Mouse (Mus musculus): Measurements from ENCODE around the gene Pced1a. TPM values are rescaled to one million over a fixed set of nuclear protein-coding genes. Genes with fewer than 3 reads are reported as not detected.

Pced1a gene
- polyA plus RNA-seq, 1 experiment from 2014 or later: 11.1 TPM

DNA sequence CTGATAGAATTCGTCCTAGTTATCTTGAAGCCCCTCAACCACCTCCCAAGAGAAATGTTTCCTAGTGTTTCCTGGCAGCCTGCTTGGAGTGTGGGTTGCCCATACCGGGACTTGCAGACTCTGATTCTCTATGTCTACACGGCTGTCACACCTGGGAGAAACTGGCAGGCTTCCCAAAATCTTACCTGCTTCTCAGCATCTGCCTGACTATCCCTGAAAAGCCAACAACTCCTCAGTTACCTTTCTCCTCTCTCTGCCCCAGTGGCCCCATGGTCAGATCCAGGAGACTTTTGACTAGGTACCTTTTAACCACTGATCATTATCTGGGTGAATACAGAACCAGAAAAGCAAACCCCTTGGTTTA lies 27.2 kb upstream of the Pced1a start:
- Histone ChIP-seq H3K27me3 (replicated peaks) (no peaks in the 10 kb centered on the region), H3K36me3 (no peaks in the 10 kb centered on the region), H3K4me2 (peak overlapping the region; percentile 93; the same call in 1 of the 2 replicates), H3K27ac (no peak overlapping the region), H3K9ac (no peak overlapping the region), H3K4me1 (peaks cover 11% of the 10 kb centered on the region; the same call in 1 of the 2 replicates), H3K9me3 (no peaks in the 10 kb centered on the region), H3K4me3 (replicated peaks) (no peak overlapping the region)
- 60% methylated on average over 3 of the region's 3 CpGs for WGBS
- ATAC-seq (ENCODE audit: insufficient read depth, low FRiP score, low read depth): no peak

DNA sequence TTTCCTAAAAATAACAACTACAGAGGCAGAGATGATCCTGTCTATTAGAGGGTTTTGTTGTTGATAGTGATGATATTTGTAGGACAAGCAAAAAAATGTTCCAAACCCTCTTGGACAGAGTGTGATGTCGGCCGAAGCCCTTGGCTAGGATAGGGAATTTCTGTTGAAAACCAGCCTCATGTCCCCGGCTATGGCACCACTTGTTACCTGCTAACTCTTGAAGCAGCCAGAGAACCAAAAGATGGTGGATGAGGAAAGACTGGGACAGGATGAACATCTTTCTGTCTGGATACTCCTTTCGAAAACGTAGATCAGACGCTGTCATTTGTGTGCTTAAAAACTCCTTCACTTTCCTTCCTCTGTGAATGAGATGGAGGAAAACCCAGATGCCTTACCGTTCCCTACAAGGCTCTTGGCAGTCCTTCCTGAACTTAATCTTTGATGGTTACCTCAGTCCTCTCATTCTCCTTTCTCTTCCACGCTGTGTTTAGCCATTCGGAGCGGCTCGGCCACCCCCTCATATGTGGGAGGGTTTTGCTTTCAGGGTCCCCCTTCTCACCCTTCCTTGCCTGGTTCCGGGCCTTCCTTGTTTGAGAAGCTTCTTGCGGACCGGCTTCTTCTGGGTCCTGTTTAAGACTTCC lies 26.7 kb upstream of the Pced1a start:
- H3K27me3 ChIP-seq (replicated peaks): no peaks in the 10 kb centered on the region
- no peak overlapping the region for H3K27ac ChIP-seq
- peak overlapping the region; percentile 93 for H3K4me2 ChIP-seq
- WGBS: 62% methylated on average over 14 of the region's 14 CpGs
- peaks cover 11% of the 10 kb centered on the region; the same call in 1 of the 2 replicates for H3K4me1 ChIP-seq
- H3K4me3 ChIP-seq (replicated peaks): peak overlapping the region; percentile 88
- no peaks in the 10 kb centered on the region for H3K36me3 ChIP-seq
- no peak for ATAC-seq (ENCODE audit: insufficient read depth, low FRiP score, low read depth)
- peak overlapping the region; percentile 70 for H3K9ac ChIP-seq
- no peaks in the 10 kb centered on the region for H3K9me3 ChIP-seq

DNA sequence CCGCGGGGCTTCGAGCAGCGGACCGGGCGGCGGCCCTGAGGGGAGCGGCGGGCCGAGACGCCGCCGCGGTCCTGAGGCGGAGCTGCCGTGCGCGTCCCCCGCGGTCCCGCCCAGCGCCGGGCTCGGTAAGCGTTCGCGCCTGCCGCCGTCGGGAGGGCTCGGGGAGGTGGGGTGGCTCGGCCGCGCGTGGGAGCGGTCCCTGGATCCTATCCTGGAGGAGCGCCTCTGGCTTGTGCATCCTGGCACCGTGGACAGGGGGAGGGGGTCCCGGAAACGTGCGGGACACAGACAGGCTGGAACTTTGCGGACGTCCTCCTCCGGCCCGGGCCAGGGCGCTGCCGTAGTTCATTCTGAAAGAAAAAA lies 25.9 kb upstream of the Pced1a start:
- peak overlapping the region; percentile 93 for H3K4me2 ChIP-seq
- H3K9me3 ChIP-seq: no peaks in the 10 kb centered on the region
- peak overlapping the region; percentile 88 for H3K4me3 ChIP-seq (replicated peaks)
- peaks cover 11% of the 10 kb centered on the region; the same call in 1 of the 2 replicates for H3K4me1 ChIP-seq
- H3K27ac ChIP-seq: peak overlapping the region; percentile 89
- under 1% methylated on average over 43 of the region's 47 CpGs for WGBS
- no peaks in the 10 kb centered on the region for H3K27me3 ChIP-seq (replicated peaks)
- peak overlapping the region; percentile 70 for H3K9ac ChIP-seq
- ATAC-seq (ENCODE audit: insufficient read depth, low FRiP score, low read depth): peak; percentile 88
- no peaks in the 10 kb centered on the region; the same call in 1 of the 2 replicates for H3K36me3 ChIP-seq

DNA sequence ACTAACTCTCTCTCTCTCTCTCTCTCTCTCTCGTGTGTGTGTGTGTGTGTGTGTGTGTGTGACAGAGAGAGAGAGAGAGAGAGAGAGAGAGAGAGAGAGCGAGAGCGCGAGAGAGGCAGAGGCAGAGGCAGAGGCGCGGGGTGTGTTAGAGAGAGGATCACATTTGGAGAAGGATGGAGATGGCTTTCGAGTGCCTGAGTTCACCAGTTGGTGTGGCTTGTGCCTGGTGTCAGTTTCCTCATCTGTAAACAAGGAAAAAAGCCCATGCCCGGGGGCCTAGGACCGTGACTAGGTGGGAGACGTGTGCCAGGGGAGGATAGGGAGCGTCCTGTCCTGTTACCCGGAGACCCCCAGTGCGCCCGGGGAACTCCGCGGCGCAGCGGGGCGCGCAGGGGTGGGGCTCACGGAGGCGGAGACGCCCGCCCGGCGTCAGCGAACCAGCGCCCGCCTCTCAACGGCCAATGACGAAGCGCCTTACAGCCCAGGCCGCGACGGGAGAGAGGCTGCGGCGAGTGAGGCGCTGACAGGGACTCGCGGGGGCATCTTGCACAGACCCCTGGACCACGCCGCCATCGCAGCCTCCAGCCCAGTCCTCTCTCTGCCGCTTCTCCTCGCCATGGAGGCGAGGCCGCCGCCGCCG lies 25.4 kb upstream of the Pced1a start, which contains the start of gene Ptpra:
Ptpra (plus strand) TSS at position 485 of the 640 bp plus-strand sequence.
- ATAC-seq (ENCODE audit: insufficient read depth, low FRiP score, low read depth): peak; percentile 96
- under 1% methylated on average over 43 of the region's 50 CpGs for WGBS
- H3K27me3 ChIP-seq (replicated peaks): no peaks in the 10 kb centered on the region

DNA sequence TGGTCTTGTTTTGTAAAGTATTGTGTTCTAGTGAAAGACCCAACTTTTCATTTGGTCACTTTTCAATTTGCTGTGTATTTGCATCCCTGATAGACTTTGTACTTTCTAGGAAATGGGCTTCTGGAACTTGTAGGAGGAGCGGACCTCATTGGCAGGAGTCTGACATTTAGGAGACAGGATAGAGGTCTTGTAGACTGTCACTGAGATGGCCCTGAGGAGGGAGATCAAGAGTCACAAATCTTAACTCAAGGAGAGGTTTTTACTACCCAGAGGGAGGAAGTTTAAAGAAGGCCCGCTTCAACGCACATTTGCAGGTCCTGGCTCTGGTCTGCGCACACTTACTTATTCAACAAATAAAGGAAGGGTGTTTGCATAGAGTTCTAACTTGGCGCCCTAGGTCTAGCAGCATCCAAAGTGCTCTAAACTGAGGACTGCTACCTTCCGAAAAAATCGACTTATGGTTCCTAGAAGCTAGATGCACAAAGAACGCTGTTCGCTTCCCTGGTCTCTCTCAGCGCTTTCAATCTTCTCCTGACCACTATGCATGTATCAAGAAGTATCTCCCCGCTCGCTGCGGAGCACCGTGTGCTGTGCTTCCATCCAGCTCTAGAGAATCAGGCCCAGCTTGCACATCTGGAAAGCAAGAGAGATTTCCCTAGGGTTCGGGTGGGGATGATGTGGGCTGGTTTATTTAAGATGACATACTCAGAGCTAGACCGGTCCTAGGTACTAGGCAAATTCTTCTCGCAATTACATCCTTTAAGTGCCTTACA lies 24.7 kb upstream of the Pced1a start:
- H3K27ac ChIP-seq: no peak overlapping the region

More for the DNA sequence above, 25.4 kb upstream of the Pced1a start, which contains the start of gene Ptpra:
- Histone ChIP-seq H3K4me2 (peak within 1 kb of the TSS; percentile 93), H3K9me3 (no peaks in the 10 kb centered on the region), H3K4me3 (replicated peaks) (peak within 1 kb of the TSS; percentile 88), H3K27ac (peak within 1 kb of the TSS; percentile 89), H3K9ac (peak within 1 kb of the TSS; percentile 70), H3K4me1 (peaks cover 11% of the 10 kb centered on the region; the same call in 1 of the 2 replicates), H3K36me3 (no peaks in the 10 kb centered on the region; the same call in 1 of the 2 replicates)

DNA sequence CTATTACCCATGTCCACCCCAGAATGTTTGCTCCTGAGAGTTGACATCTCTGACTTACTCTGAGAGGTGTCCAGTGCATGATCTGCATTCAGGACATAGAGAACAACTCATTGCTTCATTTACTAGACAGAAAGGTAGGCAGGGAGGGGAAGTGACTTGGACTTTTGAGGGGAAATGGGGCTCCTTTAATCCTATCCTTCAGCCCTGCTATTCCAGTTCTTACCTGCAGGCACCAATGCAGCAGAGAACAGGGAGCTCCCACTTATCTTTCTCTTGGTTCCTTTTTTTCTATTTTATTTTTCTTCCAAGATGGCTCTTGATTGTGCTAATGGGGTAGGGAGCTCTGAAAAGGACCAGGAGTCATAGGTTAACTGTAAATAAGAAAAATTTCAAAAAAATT lies 23.9 kb upstream of the Pced1a start:
- no peak for ATAC-seq (ENCODE audit: insufficient read depth, low FRiP score, low read depth)
- Histone ChIP-seq H3K4me3 (replicated peaks) (no peak overlapping the region), H3K4me2 (no peak overlapping the region), H3K27ac (no peak overlapping the region), H3K27me3 (replicated peaks) (no peaks in the 10 kb centered on the region), H3K4me1 (peaks cover 11% of the 10 kb centered on the region; the same call in 1 of the 2 replicates), H3K9ac (no peak overlapping the region), H3K36me3 (peaks cover 9% of the 10 kb centered on the region; the same call in 1 of the 2 replicates), H3K9me3 (no peaks in the 10 kb centered on the region)

More for the DNA sequence above, 24.7 kb upstream of the Pced1a start:
- Histone ChIP-seq H3K4me2 (peak overlapping the region; percentile 93), H3K9me3 (no peaks in the 10 kb centered on the region), H3K9ac (no peak overlapping the region), H3K4me3 (replicated peaks) (peak overlapping the region; percentile 88), H3K27me3 (replicated peaks) (no peaks in the 10 kb centered on the region), H3K4me1 (peaks cover 11% of the 10 kb centered on the region; the same call in 1 of the 2 replicates), H3K36me3 (peaks cover 3% of the 10 kb centered on the region; the same call in 1 of the 2 replicates)
- 9% methylated on average over 17 of the region's 17 CpGs for WGBS
- no peak for ATAC-seq (ENCODE audit: insufficient read depth, low FRiP score, low read depth)

DNA sequence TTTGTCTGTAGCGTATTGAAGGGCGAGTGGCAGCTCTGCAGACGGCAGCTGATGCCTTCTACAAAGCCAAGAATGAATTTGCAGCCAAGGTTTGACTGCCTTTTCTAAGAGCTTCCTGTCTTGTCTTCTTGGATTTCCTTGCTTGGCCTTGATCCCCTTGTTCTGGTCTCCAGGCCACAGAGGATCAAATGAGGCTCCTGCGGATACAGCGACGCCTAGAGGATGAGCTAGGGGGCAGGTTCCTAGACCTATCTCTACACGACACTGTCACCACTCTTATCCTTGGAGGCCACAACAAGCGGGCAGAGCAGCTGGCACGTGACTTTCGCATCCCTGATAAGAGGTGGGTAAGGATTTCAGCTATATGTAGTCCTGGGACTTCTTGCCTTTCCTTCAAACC lies 17.7 kb upstream of the Pced1a start:
- Histone ChIP-seq H3K36me3 (peaks cover 55% of the 10 kb centered on the region), H3K4me1 (no peaks in the 10 kb centered on the region), H3K27ac (no peak overlapping the region), H3K27me3 (replicated peaks) (no peaks in the 10 kb centered on the region), H3K9ac (no peak overlapping the region), H3K9me3 (no peaks in the 10 kb centered on the region), H3K4me3 (replicated peaks) (no peak overlapping the region), H3K4me2 (no peak overlapping the region)
- ATAC-seq (ENCODE audit: insufficient read depth, low FRiP score, low read depth): no peak
- WGBS: 87% methylated on average over 10 of the region's 10 CpGs

DNA sequence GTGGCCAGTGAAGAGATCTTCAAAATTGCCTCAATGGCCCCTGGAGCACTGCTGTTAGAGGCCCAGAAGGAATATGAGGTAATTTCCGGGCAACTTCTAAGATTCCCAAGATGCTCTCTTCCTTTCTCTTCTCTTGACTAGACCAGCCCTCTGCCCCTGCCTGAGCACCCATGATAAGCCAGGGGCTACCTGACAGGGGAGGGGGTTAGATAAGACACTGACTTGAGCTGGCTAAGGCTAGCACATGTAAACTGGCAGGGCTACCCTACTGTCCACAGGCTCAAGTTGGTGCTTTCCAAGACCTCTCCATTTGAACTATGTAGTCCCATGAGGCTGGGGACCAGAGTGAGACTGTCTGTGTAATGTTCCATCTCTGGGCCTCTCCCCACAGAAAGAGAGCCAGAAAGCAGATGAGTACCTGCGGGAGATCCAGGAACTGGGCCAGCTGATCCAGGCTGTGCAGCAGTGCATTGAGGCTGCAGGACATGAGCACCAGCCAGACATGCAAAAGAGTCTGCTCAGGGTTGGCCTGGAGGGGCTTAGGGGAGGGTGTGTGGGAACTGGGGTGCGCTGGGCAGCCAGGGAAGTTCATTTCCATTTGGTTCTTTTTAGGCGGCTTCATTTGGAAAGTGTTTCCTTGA lies 15.5 kb upstream of the Pced1a start:
- Histone ChIP-seq H3K4me2 (no peak overlapping the region), H3K4me3 (replicated peaks) (no peak overlapping the region), H3K36me3 (peaks cover 55% of the 10 kb centered on the region), H3K9me3 (no peaks in the 10 kb centered on the region), H3K27me3 (replicated peaks) (no peaks in the 10 kb centered on the region), H3K9ac (no peak overlapping the region), H3K4me1 (no peaks in the 10 kb centered on the region), H3K27ac (no peak overlapping the region)
- no peak for ATAC-seq (ENCODE audit: insufficient read depth, low FRiP score, low read depth)
- WGBS: 91% methylated on average over 4 of the region's 4 CpGs

DNA sequence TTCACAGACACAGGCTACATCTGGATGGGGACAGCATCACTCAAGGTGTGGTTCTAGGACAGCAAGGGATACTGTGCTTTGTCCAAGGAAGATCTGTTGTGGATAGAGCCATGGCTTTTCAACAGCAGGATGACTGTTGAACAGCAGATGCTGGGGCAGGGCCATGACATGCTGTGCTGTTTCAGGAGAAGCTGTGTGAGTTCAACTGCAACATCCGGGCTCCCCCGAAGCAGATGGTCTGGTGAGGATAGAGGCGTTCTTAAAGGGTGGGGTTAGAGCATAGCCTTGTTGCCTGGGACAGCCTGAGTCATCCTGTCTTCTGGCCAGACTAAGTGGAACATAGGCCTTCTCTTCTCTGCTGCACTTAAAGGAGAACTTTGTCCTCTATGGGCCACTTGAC lies 14.4 kb upstream of the Pced1a start:
- no peaks in the 10 kb centered on the region for H3K9me3 ChIP-seq
- H3K4me2 ChIP-seq: no peak overlapping the region
- peaks cover 49% of the 10 kb centered on the region for H3K36me3 ChIP-seq
- no peaks in the 10 kb centered on the region for H3K4me1 ChIP-seq
- 91% methylated on average over 3 of the region's 3 CpGs for WGBS
- H3K27ac ChIP-seq: no peak overlapping the region
- no peak for ATAC-seq (ENCODE audit: insufficient read depth, low FRiP score, low read depth)
- H3K4me3 ChIP-seq (replicated peaks): no peak overlapping the region
- H3K27me3 ChIP-seq (replicated peaks): no peaks in the 10 kb centered on the region
- no peak overlapping the region for H3K9ac ChIP-seq

DNA sequence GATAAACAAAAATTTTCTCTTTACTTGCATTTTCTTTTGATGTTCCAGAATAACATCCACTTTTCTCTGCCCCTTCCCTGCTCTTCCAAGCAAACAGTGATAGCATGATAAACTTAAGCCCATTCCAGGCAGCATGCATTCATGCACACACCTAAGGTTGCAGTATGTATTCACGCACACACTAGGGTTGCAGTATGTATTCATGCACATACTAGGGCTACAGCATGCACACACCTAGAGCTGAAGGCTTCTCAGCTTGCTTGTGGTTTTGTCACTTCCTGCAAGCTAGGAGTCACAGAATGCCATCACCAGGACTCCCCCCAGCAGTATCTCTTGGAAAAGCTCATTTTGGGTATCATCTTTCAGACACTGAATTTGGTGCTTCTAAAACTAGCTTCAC lies 12.3 kb upstream of the Pced1a start:
- ATAC-seq (ENCODE audit: insufficient read depth, low FRiP score, low read depth): no peak
- Histone ChIP-seq H3K9me3 (no peaks in the 10 kb centered on the region), H3K36me3 (peaks cover 35% of the 10 kb centered on the region), H3K4me2 (no peak overlapping the region), H3K4me3 (replicated peaks) (no peak overlapping the region), H3K9ac (no peak overlapping the region), H3K27ac (no peak overlapping the region), H3K27me3 (replicated peaks) (no peaks in the 10 kb centered on the region), H3K4me1 (no peaks in the 10 kb centered on the region)
- 81% methylated on average over 1 of the region's 1 CpGs for WGBS

DNA sequence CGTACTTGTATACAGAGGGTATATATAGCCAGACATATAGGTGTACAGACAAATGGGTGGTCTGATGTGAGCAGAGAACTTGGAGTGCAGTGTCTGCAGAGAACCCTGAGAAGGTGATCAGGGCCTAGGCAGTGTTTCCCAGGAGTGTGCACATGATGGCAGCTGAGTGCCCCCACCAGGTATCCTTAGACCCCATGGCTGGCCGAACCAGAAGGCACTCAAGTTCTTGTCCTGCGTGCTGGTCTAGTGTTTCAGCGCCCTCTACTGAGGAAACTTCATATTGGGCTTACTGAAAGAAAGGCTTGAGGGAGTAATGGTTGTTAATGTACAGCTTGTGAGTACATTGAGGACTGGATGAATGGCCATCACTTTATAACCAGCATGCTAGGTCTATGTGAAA lies 8.7 kb upstream of the Pced1a start:
- no peak overlapping the region for H3K4me3 ChIP-seq (replicated peaks)
- no peak overlapping the region for H3K27ac ChIP-seq
- WGBS: 27% methylated on average over 4 of the region's 4 CpGs
- H3K4me1 ChIP-seq: no peaks in the 10 kb centered on the region
- H3K9ac ChIP-seq: no peak overlapping the region
- ATAC-seq (ENCODE audit: insufficient read depth, low FRiP score, low read depth): no peak; the same call in 1 of the 2 replicates
- H3K4me2 ChIP-seq: no peak overlapping the region
- no peaks in the 10 kb centered on the region for H3K9me3 ChIP-seq
- H3K36me3 ChIP-seq: no peaks in the 10 kb centered on the region; the same call in 1 of the 2 replicates
- H3K27me3 ChIP-seq (replicated peaks): no peaks in the 10 kb centered on the region

All from stomach, embryonic 15.5 days (tissue).